Mouse (Mus musculus) small intestine, adult 2 months (tissue): ENCODE data around the gene Dclre1b.

Experiments
- CTCF ChIP-seq: fragments of 200-500 bp; IDR thresholded peaks from 2 replicates; pipeline ENCODE4 v1.5.1; 2012; ENCODE audit warnings: low read depth, mild to moderate bottlenecking, control low read depth, inconsistent platforms, low read length, moderate library complexity, mixed read lengths; ENCODE audit not compliant: insufficient replicate concordance, insufficient read length; ENCODE audit errors: extremely low read depth
- POLR2A ChIP-seq: fragments of 200-500 bp; IDR thresholded peaks from 2 replicates; pipeline ENCODE4 v1.6.1; 2012; ENCODE audit warnings: low read depth, mild to moderate bottlenecking, control low read depth, inconsistent platforms, low read length, moderate library complexity

DNA sequence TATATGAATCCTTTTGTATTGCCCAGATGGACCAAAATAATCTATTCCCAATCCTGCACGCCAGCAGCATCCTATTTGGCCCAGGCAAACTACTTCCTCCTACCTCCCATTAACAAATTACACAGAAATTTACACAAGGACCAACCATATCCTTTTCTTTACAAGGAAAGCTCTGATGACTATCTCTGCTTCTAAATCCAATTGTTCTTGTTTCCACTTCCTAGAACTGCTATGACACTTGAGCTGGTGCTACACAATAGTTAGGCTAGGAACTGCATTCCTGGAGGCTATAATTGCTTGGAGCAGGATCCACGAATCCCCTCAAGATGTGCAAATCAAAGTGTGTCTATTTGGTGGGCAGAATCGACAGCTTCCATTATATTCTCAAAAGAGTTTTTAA, 42.5 kb downstream of the Dclre1b start:
- TF ChIP-seq POLR2A (no peak), CTCF (no peak)
